Mouse (Mus musculus) large intestine, adult 2 months (tissue): ENCODE results near the gene Slc38a5. TPM values are rescaled to one million over a fixed set of nuclear protein-coding genes. Genes with fewer than 3 reads are reported as not detected.
"Not testable (repeated sequence)": the region's sequence is repeated elsewhere in the genome, so short reads cannot be mapped to it uniquely, and the experiment has no call there.

Experiments
- DNase-seq: peaks from one replicate; pipeline ENCODE4 v3.0.0-alpha.2; 2012; ENCODE audit warnings: low read depth, low spot score
- WGBS: fragments of 180-500 bp; shearing (Covaris S2); methylation state at CpG from one replicate; pipeline ENCODE4 v1.1.7; 2018; 5-methylcytosine and 5-hydroxymethylcytosine counted together
- polyA plus RNA-seq: library from polyadenylated mRNA; depleted of rRNA; stranded (reverse); fragments of >200 nt; gene quantifications from 2 replicates; pipeline ENCODE4 v1.2.3, GENCODE M21; 2012; rRNA removed

Gene Slc38a5
- polyA plus RNA-seq, 1 experiment, result 0.38 TPM

GRCm38 (mm10) chrX:8288621-8289020, 17.7 kb downstream of the Slc38a5 start:
- 81% methylated on average over 5 of the region's 5 CpGs for WGBS
- DNase-seq, result no peak

GRCm38 (mm10) chrX:8309302-8309701, 38.4 kb downstream of the Slc38a5 start:
- no peak for DNase-seq
- WGBS, result 39% methylated on average over 1 of the region's 1 CpGs

GRCm38 (mm10) chrX:8314905-8315304, 44.0 kb downstream of the Slc38a5 start:
- not testable (repeated sequence) for DNase-seq
- 14% methylated on average over 7 of the region's 7 CpGs for WGBS

GRCm38 (mm10) chrX:8327124-8327523, 56.2 kb downstream of the Slc38a5 start, which contains the start of gene Ssxb10:
Ssxb10 (plus strand) TSS chrX:8327424.
- no peak for DNase-seq
- whole genome bisulfite sequencing, result 71% methylated on average over 2 of the region's 2 CpGs

Other genes with a start within 250 kb of the Slc38a5 start
- gene Suv39h1, start 196.4 kb upstream of the Slc38a5 start, polyA plus RNA-seq, result 19.4 and 22.3 TPM in 2 replicates
- gene Was, start 180.6 kb upstream of the Slc38a5 start, polyA plus RNA-seq, result 5.3 and 7.2 TPM in 2 replicates
- 38.4 and 74.3 TPM in 2 replicates for gene Wdr13, start 138.2 kb upstream of the Slc38a5 start, polyA plus RNA-seq
- 76.6 and 101 TPM in 2 replicates for gene Rbm3, start 125.3 kb upstream of the Slc38a5 start, polyA plus RNA-seq
- gene Tbc1d25, start 95.0 kb upstream of the Slc38a5 start, polyA plus RNA-seq, result 10.8 and 11.8 TPM in 2 replicates
- gene Ebp, start 77.6 kb upstream of the Slc38a5 start, polyA plus RNA-seq, result 138 and 140 TPM in 2 replicates
- 6.0 and 6.3 TPM in 2 replicates for gene Porcn, start 64.6 kb upstream of the Slc38a5 start, polyA plus RNA-seq
- gene Ftsj1, start 18.7 kb upstream of the Slc38a5 start, polyA plus RNA-seq, result 24.2 and 26.4 TPM in 2 replicates
- gene Ssxb10, start 56.3 kb downstream of the Slc38a5 start, polyA plus RNA-seq, result not detected in 2 replicates
- not detected in 2 replicates for gene Ssxb9, start 95.8 kb downstream of the Slc38a5 start, polyA plus RNA-seq
- gene Ssxb1, start 142.2 kb downstream of the Slc38a5 start, polyA plus RNA-seq, result not detected in 2 replicates
- gene Ssxb2, start 190.6 kb downstream of the Slc38a5 start, polyA plus RNA-seq, result not detected in 2 replicates